In genomic region chr16:38352851-38353250, GRCm38 (mm10) we compare ENCODE assay signal across 38 mouse cellular contexts. TPM values are rescaled to one million over a fixed set of nuclear protein-coding genes. Genes with fewer than 3 reads are reported as not detected.
DNase-seq lines count a peak whose midpoint lies in the region; ATAC-seq and TF ChIP-seq lines count a peak whose summit lies in the region.
"Had no signal": no experiment of that assay in that cellular context is flagged by ENCODE, and none has a peak within 500 bp of the region (broad histone marks: within the 10 kb centered on the region; RNA-seq: fewer than 3 reads in every experiment).

No protein-coding gene starts in this region.

- no peak overlapping the region for H3K4me3 ChIP-seq in heart, postnatal 0 days (ENCODE audit: low read depth, low read length)
- no peak overlapping the region for H3K4me3 ChIP-seq in heart, embryonic 11.5 days (ENCODE audit: low read depth, low read length)
- no peak overlapping the region for H3K4me3 ChIP-seq in brown adipose tissue, adult 24 weeks (ENCODE audit: insufficient read depth, low read depth, low read length)
- H3K4me3 ChIP-seq: embryonic facial prominence, embryonic 10.5 days; embryonic facial prominence, embryonic 13.5 days; erythroblast, embryonic 14.5 days; forebrain, embryonic 12.5 days; forebrain, embryonic 15.5 days; heart, embryonic 10.5 days; intestine, embryonic 15.5 days had no signal

- H3K4me2 ChIP-seq in heart, postnatal 0 days (ENCODE audit: low read depth, low read length): no peak overlapping the region
- H3K4me2 ChIP-seq in heart, embryonic 11.5 days: no peak overlapping the region
- H3K4me2 ChIP-seq: embryonic facial prominence, embryonic 13.5 days; forebrain, embryonic 12.5 days; forebrain, embryonic 15.5 days; hindbrain, embryonic 14.5 days; intestine, embryonic 15.5 days had no signal

- no peaks in the 10 kb centered on the region for H3K9me3 ChIP-seq in heart, postnatal 0 days (replicated peaks; ENCODE audit: control insufficient read depth, low read length)
- H3K9me3 ChIP-seq in heart, embryonic 11.5 days (replicated peaks; ENCODE audit: control insufficient read depth, low read length): no peaks in the 10 kb centered on the region
- H3K9me3 ChIP-seq: embryonic facial prominence, embryonic 10.5 days; embryonic facial prominence, embryonic 13.5 days; forebrain, embryonic 12.5 days; forebrain, embryonic 15.5 days; G1E; heart, embryonic 10.5 days; intestine, embryonic 15.5 days had no signal

- DNase-seq in heart, postnatal 0 days (ENCODE audit: low spot score): no peak
- DNase-seq in CD4-positive, CD25-positive, alpha-beta regulatory T cell, adult 2 months (ENCODE audit: low read depth, low spot score): peak; percentile 30
- peak; percentile 20 for DNase-seq in naive thymus-derived CD4-positive, alpha-beta T cell, adult 2 months (ENCODE audit: low read depth)
- no peak for DNase-seq in layer of hippocampus, adult 11-12 months (ENCODE audit: low spot score)
- no peak for DNase-seq in cerebellum, postnatal 25 days
- DNase-seq in Muller cell, postnatal 12 days (ENCODE audit: inconsistent ontology term): no peak
- DNase-seq: adrenal gland, postnatal 10 days; B cell, adult 2 months; cerebellum, adult 18-20 months; cerebellum, adult 9-10 months; cerebellum, postnatal 14 days; embryo, embryonic 11 days; gastrocnemius, postnatal 25 days; heart, postnatal 4 days; kidney, adult 11 months; kidney, adult 8-10 months had no signal

- peaks cover 12% of the 10 kb centered on the region; the same call in 1 of the 2 replicates for H3K36me3 ChIP-seq in heart, postnatal 0 days (replicated peaks; ENCODE audit: control insufficient read depth, insufficient read depth, low read length)
- H3K36me3 ChIP-seq in heart, embryonic 11.5 days (ENCODE audit: control insufficient read depth, insufficient read depth, low read length): peaks cover 3% of the 10 kb centered on the region; the same call in 1 of the 2 replicates

- no peaks in the 10 kb centered on the region for H3K27me3 ChIP-seq in heart, postnatal 0 days (ENCODE audit: control insufficient read depth, insufficient read depth, low read length)
- no peaks in the 10 kb centered on the region for H3K27me3 ChIP-seq in heart, embryonic 11.5 days (ENCODE audit: control insufficient read depth, insufficient read depth, low read length)
- H3K27me3 ChIP-seq: CH12.LX; embryonic facial prominence, embryonic 13.5 days; forebrain, embryonic 12.5 days; forebrain, embryonic 15.5 days; intestine, embryonic 15.5 days had no signal

- no peak overlapping the region for H3K9ac ChIP-seq in heart, postnatal 0 days (replicated peaks; ENCODE audit: low read depth, low read length)
- H3K9ac ChIP-seq in heart, embryonic 11.5 days (ENCODE audit: low read depth, low read length): no peak overlapping the region
- H3K9ac ChIP-seq: embryonic facial prominence, embryonic 13.5 days; forebrain, embryonic 12.5 days; forebrain, embryonic 15.5 days; hindbrain, embryonic 14.5 days; intestine, embryonic 15.5 days had no signal

- H3K4me1 ChIP-seq in heart, postnatal 0 days (ENCODE audit: control insufficient read depth, insufficient read depth): peaks cover 17% of the 10 kb centered on the region
- peaks cover 26% of the 10 kb centered on the region for H3K4me1 ChIP-seq in heart, embryonic 11.5 days (ENCODE audit: control insufficient read depth, insufficient read depth, low read length)
- peaks cover 4% of the 10 kb centered on the region; the same call in 1 of the 2 replicates for H3K4me1 ChIP-seq in brown adipose tissue, adult 24 weeks (ENCODE audit: control insufficient read depth, insufficient read depth, insufficient read length, low read length)

- TF ChIP-seq CTCF in heart, postnatal 0 days (IDR thresholded peaks at IDR 0.05; ENCODE audit: low read depth): no peak

- TF ChIP-seq EP300 in heart, postnatal 0 days (IDR thresholded peaks at IDR 0.05; ENCODE audit: low read depth): no peak

- H3K27ac ChIP-seq in heart, postnatal 0 days (ENCODE audit: low read depth): peak overlapping the region; percentile 48; the same call in 1 of the 2 replicates
- no peak overlapping the region for H3K27ac ChIP-seq in heart, embryonic 11.5 days (ENCODE audit: low read depth, low read length)
- 0 out of 2 replicates have a peak overlapping the region, but pooled peaks have one; percentile 68 for H3K27ac ChIP-seq in brown adipose tissue, adult 24 weeks (replicated peaks; ENCODE audit: low read depth, low read length)
- H3K27ac ChIP-seq: embryonic facial prominence, embryonic 10.5 days; embryonic facial prominence, embryonic 13.5 days; forebrain, embryonic 12.5 days; forebrain, embryonic 15.5 days; hindbrain, embryonic 14.5 days; hindbrain, postnatal 0 days; intestine, embryonic 15.5 days had no signal

- no peak for ATAC-seq in heart, postnatal 0 days (ENCODE audit: insufficient read depth, low read depth)
- ATAC-seq in heart, embryonic 11.5 days (replicated peaks; ENCODE audit: insufficient number of reproducible peaks, low FRiP score, low TSS enrichment): no peak
- ATAC-seq: forebrain, embryonic 15.5 days; hindbrain, postnatal 0 days; intestine, embryonic 15.5 days had no signal

RNA-seq across cellular contexts. Expression of gene Gm21987, which starts 6.0 kb away (rescaled TPM):
- total RNA-seq in heart, postnatal 0 days (2014; rRNA removed; ENCODE audit: low replicate concordance): not detected in 2 replicates
- 5.1 and 6.2 TPM in 2 replicates for polyA plus RNA-seq in heart, postnatal 0 days (2015; fragmentation: Nextera tagmentation; extraction: Ambion mirVana)
- polyA plus RNA-seq in heart, embryonic 11.5 days (2014; fragmentation: Nextera tagmentation; extraction: Ambion mirVana): 2.4 and 3.4 TPM in 2 replicates
- polyA plus RNA-seq in brown adipose tissue, adult 24 weeks (2012; ENCODE audit: insufficient read depth, insufficient read length, missing spikeins): 2.9 TPM in 1 of 2 replicates, not detected in the other
- total RNA-seq: adrenal gland, adult 18-20 months; adrenal gland, postnatal 10 days; adrenal gland, postnatal 4 days; gastrocnemius, adult 8-10 months; gastrocnemius, postnatal 25 days; heart, postnatal 10 days; hindbrain, postnatal 0 days had no signal
- polyA plus RNA-seq: cortical plate, adult 2 months; embryonic facial prominence, embryonic 10.5 days; embryonic facial prominence, embryonic 13.5 days; forebrain, embryonic 12.5 days; forebrain, embryonic 15.5 days; gonadal fat pad, adult 2 months; hindbrain, embryonic 11.5 days; hindbrain, embryonic 14.5 days; hindbrain, postnatal 0 days had no signal

RNA-seq across cellular contexts. Expression of gene Cox17, which starts 6.1 kb away (rescaled TPM):
- 84.7 and 177 TPM in 2 replicates for total RNA-seq in heart, postnatal 0 days (2014; rRNA removed; ENCODE audit: low replicate concordance)
- 579 and 627 TPM in 2 replicates for polyA plus RNA-seq in heart, postnatal 0 days (2015; fragmentation: Nextera tagmentation; extraction: Ambion mirVana)
- polyA plus RNA-seq in heart, embryonic 11.5 days (2014; fragmentation: Nextera tagmentation; extraction: Ambion mirVana): 289 and 314 TPM in 2 replicates
- 1,266 and 1,331 TPM in 2 replicates for polyA plus RNA-seq in brown adipose tissue, adult 24 weeks (2012; ENCODE audit: insufficient read depth, insufficient read length, missing spikeins)

RNA-seq across cellular contexts. Expression of gene Popdc2, which starts 9.2 kb away (rescaled TPM):
- total RNA-seq in heart, postnatal 0 days (2014; rRNA removed; ENCODE audit: low replicate concordance): 982 and 1,104 TPM in 2 replicates
- polyA plus RNA-seq in heart, postnatal 0 days (2015; fragmentation: Nextera tagmentation; extraction: Ambion mirVana): 564 and 675 TPM in 2 replicates
- 292 and 312 TPM in 2 replicates for polyA plus RNA-seq in heart, embryonic 11.5 days (2014; fragmentation: Nextera tagmentation; extraction: Ambion mirVana)
- polyA plus RNA-seq in brown adipose tissue, adult 24 weeks (2012; ENCODE audit: insufficient read depth, insufficient read length, missing spikeins): 15.5 and 17.0 TPM in 2 replicates

RNA-seq across cellular contexts. Expression of gene Maats1, which starts 10.9 kb away (rescaled TPM):
- total RNA-seq in heart, postnatal 0 days (2014; rRNA removed; ENCODE audit: low replicate concordance): not detected in 2 replicates
- polyA plus RNA-seq in heart, postnatal 0 days (2015; fragmentation: Nextera tagmentation; extraction: Ambion mirVana): 0.10 and 0.15 TPM in 2 replicates
- polyA plus RNA-seq in heart, embryonic 11.5 days (2014; fragmentation: Nextera tagmentation; extraction: Ambion mirVana): 0.21 TPM in 1 of 2 replicates, not detected in the other
- polyA plus RNA-seq in brown adipose tissue, adult 24 weeks (2012; ENCODE audit: insufficient read depth, insufficient read length, missing spikeins): not detected in 2 replicates
- total RNA-seq: gastrocnemius, adult 8-10 months; gastrocnemius, postnatal 25 days; heart, postnatal 10 days had no signal
- polyA plus RNA-seq: erythroblast, embryonic 14.5 days; G1E; heart, embryonic 14.5 days had no signal

RNA-seq across cellular contexts. Expression of gene Nr1i2, which starts 58.2 kb away (rescaled TPM):
- not detected in 2 replicates for total RNA-seq in heart, postnatal 0 days (2014; rRNA removed; ENCODE audit: low replicate concordance)
- not detected in 2 replicates for polyA plus RNA-seq in heart, postnatal 0 days (2015; fragmentation: Nextera tagmentation; extraction: Ambion mirVana)
- 0.13 TPM in 1 of 2 replicates, not detected in the other for polyA plus RNA-seq in heart, embryonic 11.5 days (2014; fragmentation: Nextera tagmentation; extraction: Ambion mirVana)
- polyA plus RNA-seq in brown adipose tissue, adult 24 weeks (2012; ENCODE audit: insufficient read depth, insufficient read length, missing spikeins): not detected in 2 replicates
- total RNA-seq: adrenal gland, adult 18-20 months; CH12.LX; G1E; gastrocnemius, adult 8-10 months; gastrocnemius, postnatal 25 days; heart, adult 18-20 months; heart, postnatal 10 days; heart, postnatal 4 days; hindbrain, postnatal 0 days had no signal
- polyA plus RNA-seq: cortical plate, adult 2 months; embryonic facial prominence, embryonic 10.5 days; embryonic facial prominence, embryonic 13.5 days; erythroblast, embryonic 14.5 days; forebrain, embryonic 12.5 days; forebrain, embryonic 15.5 days; G1E; heart, embryonic 14.5 days; hindbrain, embryonic 11.5 days; hindbrain, embryonic 14.5 days had no signal

Comparison
In these comparisons a context has a peak if more than half of its experiments do, and no peak if none do; other contexts are left out.
1. DNase-seq: peak in CD4-positive, CD25-positive, alpha-beta regulatory T cell, adult 2 months (single experiment) and naive thymus-derived CD4-positive, alpha-beta T cell, adult 2 months (single experiment); none in heart, postnatal 0 days (single experiment), layer of hippocampus, adult 11-12 months (single experiment), cerebellum, postnatal 25 days (0 of 2) and Muller cell, postnatal 12 days (single experiment).
2. RNA of gene Popdc2, which starts 9.2 kb away (polyA plus RNA-seq): 564 to 675 TPM in heart, postnatal 0 days and 292 to 312 TPM in heart, embryonic 11.5 days; 15.5 to 17.0 TPM in brown adipose tissue, adult 24 weeks; every median in the first group is over 10 times any median in the second.